Mouse (Mus musculus) left cerebral cortex, adult 11 months (tissue): ENCODE data around the gene Pimreg.
A peak's percentile ranks its signal among the peaks of the same experiment; 100 is the strongest.

ENCODE experiments used
- DNase-seq: peaks from one replicate; pipeline ENCODE4 v3.0.0; 2022; ENCODE audit warnings: low spot score

Pimreg gene

DNA sequence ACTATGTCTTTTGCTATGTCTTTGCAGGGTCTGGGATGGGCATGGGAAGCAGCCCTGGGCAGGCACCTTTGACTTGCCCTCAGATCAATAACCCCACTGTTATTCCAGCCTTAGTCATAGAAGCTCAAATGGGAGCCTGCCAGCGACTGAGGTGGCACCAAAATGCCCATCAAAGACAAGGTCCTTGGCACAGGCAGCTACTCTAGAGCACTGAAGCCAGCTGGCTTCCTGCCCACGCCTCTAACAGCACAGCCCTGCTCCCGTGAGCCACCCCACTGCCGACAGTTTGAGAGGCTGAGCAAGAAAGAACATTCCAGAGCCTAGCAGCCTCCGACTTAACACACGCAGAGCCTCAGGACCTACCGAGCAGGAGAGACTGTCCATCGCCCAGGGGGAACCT lies 23.3 kb downstream of the Pimreg start:
- DNase-seq, result no peak

DNA sequence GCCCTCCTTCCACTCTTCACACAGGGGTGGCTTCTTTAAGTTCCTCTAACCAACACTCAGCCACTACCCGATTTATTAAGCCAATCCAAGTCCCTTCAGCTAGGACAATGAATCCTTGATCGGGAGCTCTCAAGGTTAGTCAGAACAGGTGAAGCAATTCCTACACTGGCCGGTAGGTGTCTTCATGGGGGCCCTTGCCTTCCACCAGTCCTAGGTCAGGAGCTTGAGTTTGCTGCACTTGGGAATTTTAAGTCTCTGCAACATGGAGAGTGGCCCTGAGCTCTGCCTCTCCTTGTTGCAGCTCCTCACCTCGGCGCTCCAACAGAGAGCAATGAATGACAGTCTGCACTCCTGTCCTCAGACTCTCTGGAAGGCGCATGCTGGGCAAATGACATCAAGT lies 24.5 kb downstream of the Pimreg start:
- no peak for DNase-seq

DNA sequence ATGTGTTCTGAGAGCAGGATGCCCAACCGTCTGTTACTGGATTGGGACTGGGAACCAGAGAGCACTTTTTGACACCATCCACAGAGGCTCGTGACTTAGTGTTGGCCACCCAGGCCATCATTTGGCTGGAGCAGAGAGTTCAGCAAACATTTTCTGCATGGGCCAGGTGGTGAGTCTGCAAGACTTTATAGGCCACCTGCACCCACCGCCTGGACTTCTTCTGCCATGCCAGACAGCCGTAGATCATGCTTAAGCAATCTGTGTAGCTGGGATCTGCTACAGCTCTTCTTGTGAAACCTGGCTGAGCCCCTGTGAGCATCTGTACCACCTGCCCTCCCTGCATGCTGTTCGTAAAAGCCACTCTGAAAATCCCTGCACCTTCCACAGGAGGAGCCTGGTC lies 25.5 kb downstream of the Pimreg start:
- DNase-seq, result no peak

DNA sequence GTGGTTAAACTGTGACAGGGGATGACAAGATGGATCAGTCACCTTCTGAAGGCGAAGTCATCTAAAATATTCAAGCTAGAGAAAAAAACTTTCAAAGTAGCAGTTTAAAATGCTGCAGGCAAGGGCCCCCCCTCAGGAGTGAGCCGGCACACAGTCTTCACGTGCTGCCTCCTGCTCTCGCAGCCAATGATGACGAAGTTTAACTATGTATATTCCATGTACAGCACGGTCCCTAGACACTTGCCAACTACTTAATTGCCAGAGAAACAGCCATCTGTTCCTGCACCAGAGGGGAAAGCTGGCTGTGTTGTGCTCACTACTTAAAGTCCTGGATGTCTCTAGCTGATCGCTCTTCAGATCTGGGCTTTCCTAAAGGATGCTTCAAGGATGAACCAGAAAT lies 26.2 kb downstream of the Pimreg start:
- DNase-seq, result no peak

DNA sequence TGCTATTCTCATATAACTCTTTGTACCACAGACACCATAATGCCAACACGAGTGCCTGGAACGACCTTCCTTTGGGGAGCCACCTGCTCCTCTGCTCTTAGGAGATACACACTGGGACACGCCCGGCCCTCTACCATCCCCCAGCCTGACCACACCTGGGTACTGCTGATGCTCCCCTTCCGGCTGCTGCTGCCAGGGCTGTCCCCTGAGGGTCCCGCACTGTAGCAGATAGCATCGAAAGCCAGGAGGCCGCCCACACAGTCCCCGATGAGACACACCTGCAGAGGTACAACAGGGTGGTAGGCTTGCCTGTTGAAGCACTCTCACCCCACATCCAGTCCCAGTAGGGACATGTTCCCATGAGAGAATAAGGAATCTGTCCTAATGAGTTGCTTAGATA lies 28.9 kb downstream of the Pimreg start:
- DNase-seq, result no peak

DNA sequence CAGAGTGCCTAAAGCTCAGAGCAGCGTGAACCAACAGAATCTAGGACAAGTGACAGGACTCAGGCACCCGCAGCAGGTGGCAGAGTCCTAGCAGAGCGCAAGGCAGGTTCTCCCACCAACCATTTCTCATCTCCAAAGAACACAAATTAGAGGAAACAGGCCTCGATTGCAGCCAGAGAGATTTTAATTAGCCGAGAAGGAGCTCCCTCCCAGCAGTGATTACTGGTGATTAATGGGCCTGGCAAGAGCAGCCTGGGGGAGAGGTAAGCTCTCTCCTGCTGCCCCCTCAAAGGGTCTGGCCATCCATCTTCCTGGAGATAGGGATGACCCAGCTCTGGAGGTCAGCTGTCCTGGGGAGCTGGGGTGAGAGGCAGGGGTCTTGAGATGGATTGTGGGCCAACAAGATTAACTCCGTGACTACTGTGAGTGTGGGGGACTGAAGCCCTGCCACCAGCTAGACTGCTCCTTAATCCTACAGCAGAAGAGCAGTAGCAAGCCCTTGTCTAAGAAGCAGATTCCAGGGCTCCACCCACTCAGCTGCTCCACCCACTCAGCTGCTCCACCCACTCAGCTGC lies 30.6 kb downstream of the Pimreg start:
- DNase-seq, result no peak

DNA sequence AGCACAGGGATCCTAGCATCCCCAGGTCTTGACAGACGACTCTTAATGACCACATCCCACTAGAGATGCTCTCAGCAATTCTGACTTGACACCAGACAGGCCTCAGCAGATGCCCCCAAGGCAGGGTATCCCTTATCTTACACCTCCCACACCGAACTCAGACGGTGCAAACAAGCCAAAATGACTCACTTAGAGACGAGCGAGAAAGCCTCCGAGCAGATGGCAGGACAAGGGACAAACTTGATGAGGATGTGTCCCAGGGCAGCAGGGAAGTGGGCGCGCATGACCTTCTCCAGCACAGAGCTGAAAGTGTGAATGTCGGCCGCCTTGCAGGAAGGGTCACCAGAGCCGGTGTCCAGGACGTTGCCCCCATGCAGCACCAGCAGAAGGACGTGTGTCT lies 32.4 kb downstream of the Pimreg start:
- DNase-seq, result no peak

DNA sequence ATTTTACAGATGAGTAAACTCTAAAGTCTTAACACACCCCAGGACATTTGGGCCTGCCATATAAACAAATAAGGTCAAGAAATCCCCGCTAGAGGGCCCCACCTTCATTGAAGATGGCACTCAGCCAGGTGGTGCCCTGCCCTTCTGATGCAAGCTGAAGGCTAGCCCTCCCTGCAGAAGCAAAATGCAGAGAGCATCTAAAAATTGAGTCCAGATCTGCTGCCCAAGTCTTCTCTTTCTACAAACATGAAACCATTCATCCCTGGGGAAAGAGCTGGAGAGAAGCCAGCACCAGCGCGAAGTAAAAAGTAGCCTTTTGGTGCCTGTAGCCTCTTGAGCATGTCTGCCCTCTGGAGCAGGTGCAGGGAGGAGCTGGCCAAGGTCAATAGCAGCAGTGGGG lies 36.2 kb downstream of the Pimreg start:
- DNase-seq, result no peak

DNA sequence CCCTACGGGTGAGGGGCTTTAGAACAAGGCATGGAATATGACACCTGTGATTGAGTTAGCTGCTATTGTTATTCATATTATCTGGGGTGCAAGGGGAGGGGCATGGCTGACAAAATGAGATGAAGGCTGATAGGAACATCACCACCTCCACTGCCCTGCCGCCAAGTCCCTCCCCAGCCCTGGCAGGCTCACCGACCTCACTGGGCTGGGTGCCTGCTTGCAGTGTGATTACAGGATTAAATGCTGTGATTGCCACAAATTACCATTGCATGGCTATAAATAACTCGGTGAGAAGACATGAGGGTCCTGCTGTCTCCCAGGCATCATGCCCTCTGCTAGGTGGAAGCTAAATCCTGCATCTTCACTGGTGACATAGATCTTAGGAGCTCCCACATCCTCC lies 36.8 kb downstream of the Pimreg start:
- no peak for DNase-seq

DNA sequence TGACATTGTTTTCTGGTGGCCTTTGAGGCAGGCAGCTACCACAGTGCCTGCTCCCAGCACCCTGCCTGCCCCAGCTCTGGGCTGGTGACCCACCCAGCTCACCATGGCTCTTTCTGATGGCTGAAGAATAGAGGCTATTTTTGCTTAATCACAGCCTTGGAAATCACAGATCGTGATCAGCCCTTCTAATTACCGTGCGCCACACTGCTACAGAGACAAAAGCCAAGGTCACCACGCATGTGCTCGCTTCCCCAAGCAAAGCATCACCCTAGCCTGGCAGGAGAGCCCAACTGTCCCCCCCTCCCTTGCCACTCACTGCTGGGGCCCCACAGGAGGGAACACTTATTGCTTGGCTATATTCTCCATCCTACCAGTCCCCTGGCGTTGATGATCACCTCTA lies 38.6 kb downstream of the Pimreg start:
- DNase-seq, result no peak

DNA sequence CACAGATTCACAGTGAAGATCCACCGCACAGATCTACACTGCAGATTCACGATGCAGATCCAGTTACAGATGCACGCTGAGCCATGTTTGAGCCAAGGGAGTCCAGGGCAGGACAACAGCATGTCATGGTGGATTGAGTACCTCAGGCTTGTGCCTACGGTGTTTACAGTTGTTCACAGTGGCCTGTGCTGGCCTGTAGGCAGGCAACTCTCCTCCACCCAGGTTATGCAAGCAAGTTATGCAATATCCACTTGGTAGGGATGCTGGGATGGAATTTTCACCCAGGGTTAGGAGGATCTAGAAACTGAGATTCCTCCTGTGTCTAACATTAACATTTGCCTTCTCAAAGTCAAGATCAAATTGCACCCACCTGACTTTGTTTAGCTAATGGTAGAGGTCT lies 40.8 kb downstream of the Pimreg start:
- DNase-seq, result no peak

DNA sequence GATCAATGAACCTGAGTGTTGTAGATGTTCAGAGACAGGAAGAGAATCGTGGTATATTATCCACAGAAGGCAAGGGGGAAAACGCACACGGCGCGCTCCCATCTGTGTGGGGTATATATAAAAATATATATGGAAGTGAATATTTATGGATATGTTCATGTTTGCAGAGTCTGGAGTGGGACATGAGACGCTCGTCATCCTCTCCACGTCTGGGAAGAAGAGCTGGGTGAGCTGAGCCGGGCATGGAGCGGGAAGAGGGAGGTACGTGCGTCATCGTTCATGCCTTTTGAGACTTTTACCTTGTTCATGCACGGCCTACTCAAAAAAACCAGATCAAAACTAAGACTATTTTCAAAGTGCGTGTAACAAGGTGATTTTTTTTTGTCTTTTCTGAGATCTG lies 42.5 kb downstream of the Pimreg start:
- no peak for DNase-seq

DNA sequence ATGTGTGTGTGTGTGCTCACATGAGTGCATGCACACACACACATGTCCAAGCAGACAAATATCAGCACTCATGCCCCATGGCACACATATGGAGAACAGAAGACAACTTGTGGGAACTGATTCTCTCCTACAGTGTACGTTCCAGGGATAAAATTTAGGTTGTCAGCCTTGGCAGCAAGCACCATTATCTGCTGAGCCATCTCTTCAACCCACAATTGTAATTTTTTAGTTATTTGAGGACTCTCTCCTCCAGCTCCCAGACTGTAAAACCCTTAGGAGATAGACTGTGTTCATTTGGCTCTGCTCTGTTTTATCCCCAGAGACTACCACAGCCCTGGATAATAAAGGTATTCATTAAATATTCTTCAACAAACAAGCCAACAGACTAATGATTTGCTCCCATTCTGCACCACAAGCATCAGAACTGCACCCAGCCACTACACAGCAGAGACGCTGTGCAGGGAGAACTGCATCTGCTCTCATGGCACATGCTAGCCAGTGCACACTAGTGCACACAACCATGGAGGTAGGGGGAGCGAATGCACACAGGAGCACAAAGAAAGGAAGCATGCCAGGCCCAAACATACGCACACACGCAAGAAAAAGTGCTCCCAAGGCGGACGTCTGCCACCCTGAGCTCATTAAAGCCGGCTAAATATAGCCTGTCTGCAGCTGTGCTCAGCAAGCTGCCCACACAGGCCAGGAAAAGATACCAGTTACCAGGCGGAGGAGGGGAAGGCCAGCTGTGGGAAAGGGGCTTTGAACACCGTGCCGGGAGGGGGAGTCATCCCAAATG lies 44.6 kb downstream of the Pimreg start:
- peak; percentile 57 for DNase-seq

DNA sequence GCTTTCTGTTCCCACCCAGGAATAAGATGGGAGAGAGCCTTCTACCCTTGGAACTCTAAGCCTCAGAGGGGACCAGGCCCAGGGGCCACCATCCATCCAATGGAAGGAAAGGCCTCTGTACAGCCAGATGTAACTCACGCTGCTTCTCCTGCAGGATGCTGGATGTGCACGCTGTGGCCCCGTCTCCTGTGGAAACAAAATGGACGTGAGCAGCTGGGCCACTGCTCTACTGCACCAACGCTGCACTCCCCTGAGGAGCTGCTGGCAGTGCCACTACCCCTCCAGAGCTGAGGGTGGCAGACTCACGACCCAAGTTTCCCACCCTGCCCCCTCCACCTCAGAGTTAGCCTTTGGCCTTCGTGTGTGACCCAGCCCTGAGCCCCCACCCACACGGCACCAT lies 50.6 kb downstream of the Pimreg start:
- no peak for DNase-seq

DNA sequence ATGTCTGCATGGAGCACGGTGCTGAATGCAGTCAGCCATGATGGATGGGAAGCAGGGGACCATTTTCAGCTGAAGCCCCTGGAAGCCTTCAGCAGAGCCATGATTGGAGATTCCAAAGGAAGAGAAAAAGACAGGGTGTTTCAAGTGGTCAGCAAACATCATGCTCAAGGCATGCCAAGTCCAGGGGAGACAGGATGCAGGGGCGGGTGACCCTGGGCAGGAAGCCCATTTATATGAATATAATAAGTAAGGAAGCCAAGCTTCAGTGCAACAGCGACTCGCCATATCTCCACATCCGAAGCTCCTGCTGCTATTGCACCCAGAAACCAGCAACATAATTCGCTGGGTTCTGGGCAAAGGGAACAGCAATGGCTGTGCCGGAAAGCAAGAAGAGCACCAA lies 52.6 kb downstream of the Pimreg start:
- DNase-seq, result no peak

DNA sequence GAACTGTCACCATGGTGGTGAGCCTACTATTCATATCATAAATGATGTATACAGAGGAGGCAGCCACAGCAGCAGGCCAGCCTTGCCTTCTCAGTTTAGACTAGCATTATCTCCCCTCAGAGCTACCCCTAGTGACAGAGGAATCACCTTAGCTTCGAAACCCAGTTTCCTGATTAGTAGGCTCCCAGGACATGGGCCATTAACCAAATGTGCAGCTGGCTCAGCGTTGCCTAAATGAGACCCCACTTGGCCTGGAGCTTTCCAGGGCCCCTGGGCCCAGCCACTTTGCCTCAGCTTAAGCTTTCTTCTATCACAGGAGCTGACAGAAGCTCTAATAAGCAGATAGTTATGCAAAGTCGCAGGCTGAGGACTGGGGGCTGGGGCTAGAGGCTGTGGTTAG lies 54.2 kb downstream of the Pimreg start:
- DNase-seq, result no peak
